Mouse (Mus musculus): ENCODE measurements around the gene Slc46a2. TPM values are rescaled to one million over a fixed set of nuclear protein-coding genes. Genes with fewer than 3 reads are reported as not detected.

The Slc46a2 gene
- polyA plus RNA-seq, 1 experiment from 2014 or later = 0.25 TPM

GRCm38 (mm10) chr4:59907657-59908230 is 7.1 kb downstream of the Slc46a2 start:
- ATAC-seq (ENCODE audit: insufficient number of reproducible peaks, insufficient read depth, low FRiP score, low TSS enrichment, low read depth) = no peak
- H3K4me2 ChIP-seq = no peak overlapping the region
- 34% methylated on average over 10 of the region's 10 CpGs for WGBS

GRCm38 (mm10) chr4:59907092-59907491 is 7.8 kb downstream of the Slc46a2 start:
- Histone ChIP-seq H3K4me2 (no peak overlapping the region), H3K36me3 (no peaks in the 10 kb centered on the region), H3K9ac (no peak overlapping the region), H3K9me3 (no peaks in the 10 kb centered on the region), H3K4me1 (0 out of 2 replicates have a peak, but pooled peaks cover 5% of the 10 kb centered on the region), H3K4me3 (no peak overlapping the region), H3K27me3 (no peaks in the 10 kb centered on the region), H3K27ac (no peak overlapping the region)
- 86% methylated on average over 6 of the region's 6 CpGs for WGBS
- no peak for ATAC-seq (ENCODE audit: insufficient number of reproducible peaks, insufficient read depth, low FRiP score, low TSS enrichment, low read depth)

More at GRCm38 (mm10) chr4:59907657-59908230, 7.1 kb downstream of the Slc46a2 start:
- Histone ChIP-seq H3K27ac (no peak overlapping the region), H3K4me1 (0 out of 2 replicates have a peak, but pooled peaks cover 5% of the 10 kb centered on the region), H3K4me3 (no peak overlapping the region), H3K27me3 (no peaks in the 10 kb centered on the region), H3K9ac (no peak overlapping the region), H3K36me3 (no peaks in the 10 kb centered on the region), H3K9me3 (no peaks in the 10 kb centered on the region)

- Histone ChIP-seq H3K27me3 (no peaks in the 10 kb centered on the region), H3K9ac (no peak overlapping the region), H3K9me3 (no peaks in the 10 kb centered on the region), H3K36me3 (peaks cover 21% of the 10 kb centered on the region), H3K27ac (no peak overlapping the region), H3K4me2 (no peak overlapping the region), H3K4me3 (no peak overlapping the region), H3K4me1 (no peaks in the 10 kb centered on the region)
- WGBS = 65% methylated on average over 6 of the region's 6 CpGs
- no peak for ATAC-seq (ENCODE audit: insufficient number of reproducible peaks, insufficient read depth, low FRiP score, low TSS enrichment, low read depth)
These were observed 12.3 kb downstream of the Slc46a2 start for GRCm38 (mm10) chr4:59902547-59902946.

- 59% methylated on average over 6 of the region's 6 CpGs for WGBS
- H3K27ac ChIP-seq = 0 out of 2 replicates have a peak overlapping the region, but pooled peaks have one; percentile 1
- no peak overlapping the region for H3K9ac ChIP-seq
- ATAC-seq (ENCODE audit: insufficient number of reproducible peaks, insufficient read depth, low FRiP score, low TSS enrichment, low read depth) = no peak
- H3K36me3 ChIP-seq = peaks cover 28% of the 10 kb centered on the region
- no peaks in the 10 kb centered on the region for H3K4me1 ChIP-seq
- no peaks in the 10 kb centered on the region for H3K27me3 ChIP-seq
- H3K9me3 ChIP-seq = no peaks in the 10 kb centered on the region
- no peak overlapping the region for H3K4me3 ChIP-seq
- H3K4me2 ChIP-seq = no peak overlapping the region
These were observed 13.0 kb downstream of the Slc46a2 start for GRCm38 (mm10) chr4:59901810-59902209.

- WGBS = 84% methylated on average over 9 of the region's 9 CpGs
- Histone ChIP-seq H3K27me3 (no peaks in the 10 kb centered on the region), H3K36me3 (peaks cover 53% of the 10 kb centered on the region), H3K9me3 (no peaks in the 10 kb centered on the region), H3K4me1 (no peaks in the 10 kb centered on the region), H3K4me2 (no peak overlapping the region), H3K27ac (no peak overlapping the region), H3K4me3 (no peak overlapping the region), H3K9ac (no peak overlapping the region)
- ATAC-seq (ENCODE audit: insufficient number of reproducible peaks, insufficient read depth, low FRiP score, low TSS enrichment, low read depth) = no peak
These were observed 16.3 kb downstream of the Slc46a2 start for GRCm38 (mm10) chr4:59898521-59898919.

GRCm38 (mm10) chr4:59897814-59898520 is 16.9 kb downstream of the Slc46a2 start:
- Histone ChIP-seq H3K27me3 (no peaks in the 10 kb centered on the region), H3K4me1 (no peaks in the 10 kb centered on the region), H3K36me3 (peaks cover 53% of the 10 kb centered on the region), H3K4me2 (no peak overlapping the region), H3K9me3 (no peaks in the 10 kb centered on the region), H3K9ac (no peak overlapping the region), H3K4me3 (no peak overlapping the region), H3K27ac (no peak overlapping the region)
- WGBS = 82% methylated on average over 12 of the region's 12 CpGs
- no peak for ATAC-seq (ENCODE audit: insufficient number of reproducible peaks, insufficient read depth, low FRiP score, low TSS enrichment, low read depth)

GRCm38 (mm10) chr4:59896000-59896399 is 18.9 kb downstream of the Slc46a2 start:
- Histone ChIP-seq H3K4me1 (peaks cover 2% of the 10 kb centered on the region; the same call in 1 of the 2 replicates), H3K9ac (no peak overlapping the region), H3K9me3 (no peaks in the 10 kb centered on the region), H3K27ac (no peak overlapping the region), H3K4me2 (no peak overlapping the region), H3K4me3 (no peak overlapping the region), H3K36me3 (peaks cover 53% of the 10 kb centered on the region), H3K27me3 (no peaks in the 10 kb centered on the region)
- 64% methylated on average over 5 of the region's 5 CpGs for WGBS
- ATAC-seq (ENCODE audit: insufficient number of reproducible peaks, insufficient read depth, low FRiP score, low TSS enrichment, low read depth) = no peak

GRCm38 (mm10) chr4:59894977-59895575 is 19.8 kb downstream of the Slc46a2 start:
- Histone ChIP-seq H3K9me3 (no peaks in the 10 kb centered on the region), H3K27ac (no peak overlapping the region), H3K27me3 (no peaks in the 10 kb centered on the region), H3K36me3 (peaks cover 54% of the 10 kb centered on the region), H3K4me2 (no peak overlapping the region), H3K9ac (no peak overlapping the region), H3K4me1 (peaks cover 2% of the 10 kb centered on the region; the same call in 1 of the 2 replicates), H3K4me3 (no peak overlapping the region)
- 89% methylated on average over 3 of the region's 3 CpGs for WGBS
- no peak for ATAC-seq (ENCODE audit: insufficient number of reproducible peaks, insufficient read depth, low FRiP score, low TSS enrichment, low read depth)

- no peak overlapping the region for H3K27ac ChIP-seq
- no peak overlapping the region for H3K9ac ChIP-seq
- H3K36me3 ChIP-seq = peaks cover 53% of the 10 kb centered on the region
- H3K4me1 ChIP-seq = peaks cover 2% of the 10 kb centered on the region; the same call in 1 of the 2 replicates
- no peak for ATAC-seq (ENCODE audit: insufficient number of reproducible peaks, insufficient read depth, low FRiP score, low TSS enrichment, low read depth)
- no peak overlapping the region for H3K4me2 ChIP-seq
- 88% methylated on average over 8 of the region's 8 CpGs for WGBS
- H3K4me3 ChIP-seq = no peak overlapping the region
- H3K9me3 ChIP-seq = no peaks in the 10 kb centered on the region
- no peaks in the 10 kb centered on the region for H3K27me3 ChIP-seq
These were observed 20.4 kb downstream of the Slc46a2 start for GRCm38 (mm10) chr4:59894415-59894814.

GRCm38 (mm10) chr4:59892731-59893130 is 22.1 kb downstream of the Slc46a2 start:
- WGBS = 92% methylated on average over 5 of the region's 5 CpGs
- peaks cover 40% of the 10 kb centered on the region for H3K36me3 ChIP-seq
- no peak for ATAC-seq (ENCODE audit: insufficient number of reproducible peaks, insufficient read depth, low FRiP score, low TSS enrichment, low read depth)

GRCm38 (mm10) chr4:59891723-59892416 is 23.0 kb downstream of the Slc46a2 start:
- Histone ChIP-seq H3K4me2 (no peak overlapping the region), H3K27ac (no peak overlapping the region), H3K36me3 (peaks cover 32% of the 10 kb centered on the region), H3K4me1 (peaks cover 2% of the 10 kb centered on the region; the same call in 1 of the 2 replicates), H3K9ac (no peak overlapping the region), H3K9me3 (no peaks in the 10 kb centered on the region), H3K27me3 (no peaks in the 10 kb centered on the region), H3K4me3 (no peak overlapping the region)
- no peak for ATAC-seq (ENCODE audit: insufficient number of reproducible peaks, insufficient read depth, low FRiP score, low TSS enrichment, low read depth)
- 80% methylated on average over 10 of the region's 10 CpGs for WGBS

More at GRCm38 (mm10) chr4:59892731-59893130, 22.1 kb downstream of the Slc46a2 start:
- Histone ChIP-seq H3K9ac (no peak overlapping the region), H3K4me3 (no peak overlapping the region), H3K9me3 (no peaks in the 10 kb centered on the region), H3K4me2 (no peak overlapping the region), H3K27me3 (no peaks in the 10 kb centered on the region), H3K27ac (no peak overlapping the region), H3K4me1 (peaks cover 2% of the 10 kb centered on the region; the same call in 1 of the 2 replicates)

Measured in embryonic facial prominence, embryonic 13.5 days (tissue).